Mouse (Mus musculus) lung, postnatal 0 days (tissue): ENCODE results near the gene Trp53i11.

Experiments used
- CTCF ChIP-seq: IDR thresholded peaks from 2 replicates; pipeline ENCODE4 v1.5.1; 2016; ENCODE audit warnings: antibody characterized with exemption, mild to moderate bottlenecking
- EP300 ChIP-seq: IDR thresholded peaks from 2 replicates; pipeline ENCODE4 v1.6.1; 2016; ENCODE audit warnings: antibody characterized with exemption, mild to moderate bottlenecking, control low read depth

DNA sequence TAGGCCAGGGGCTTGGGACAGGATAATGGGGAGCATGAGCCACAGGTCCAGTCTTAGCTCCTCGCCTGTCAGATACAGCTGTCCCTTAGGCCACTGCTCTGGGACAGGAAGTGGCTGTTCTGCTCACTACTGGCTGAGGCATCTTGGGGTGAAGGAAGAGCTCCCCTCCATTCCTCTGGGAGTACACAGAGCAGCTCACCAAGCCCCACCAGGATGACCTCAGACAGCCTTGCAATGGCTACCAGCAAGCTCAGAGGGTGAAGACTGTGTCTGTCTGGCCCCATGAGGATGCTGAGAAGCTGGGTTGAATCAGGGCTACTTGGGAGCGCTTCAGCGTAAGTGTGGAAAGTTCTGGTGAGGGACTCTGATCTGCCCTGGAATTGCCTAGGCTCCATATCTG is 14.6 kb downstream of the Trp53i11 start:
- TF ChIP-seq CTCF (no peak), EP300 (no peak)
